Mouse (Mus musculus) spleen, adult 2 months (tissue): Measurements from ENCODE around the gene Zfp235.

Source experiments
- CTCF ChIP-seq: fragments of 200-500 bp; IDR thresholded peaks from 2 replicates; pipeline ENCODE4 v1.5.1; 2011; ENCODE audit warnings: mild to moderate bottlenecking, inconsistent platforms; ENCODE audit not compliant: insufficient read depth, insufficient read length, insufficient replicate concordance; ENCODE audit errors: extremely low read depth
- POLR2A ChIP-seq: fragments of 200-500 bp; IDR thresholded peaks from 2 replicates; pipeline ENCODE4 v1.6.1; 2011; ENCODE audit warnings: low read depth, low read length, inconsistent platforms

- no peak for TF ChIP-seq CTCF
- TF ChIP-seq POLR2A = no peak
These were observed 28.7 kb upstream of the Zfp235 start for GRCm38 (mm10) chr7:24105144-24105703.
